Mouse (Mus musculus) lung, adult 2 months (tissue): ENCODE measurements around the gene Abhd12b. TPM values are rescaled to one million over a fixed set of nuclear protein-coding genes. Genes with fewer than 3 reads are reported as not detected.
"Not testable (repeated sequence)": the region's sequence is repeated elsewhere in the genome, so short reads cannot be mapped to it uniquely, and the experiment has no call there.

Experiments
- DNase-seq: peaks from one replicate; pipeline ENCODE4 v3.0.0; 2022
- H3K4me1 ChIP-seq: fragments of 200-500 bp; 2 replicates; pipeline ENCODE4 v1.6.1; 2011; ENCODE audit warnings: low read length; ENCODE audit not compliant: control insufficient read depth, insufficient read depth
- H3K4me3 ChIP-seq: fragments of 200-500 bp; replicated peaks from 2 replicates; pipeline ENCODE3; 2011; ENCODE audit warnings: low read depth, mild to moderate bottlenecking, control low read depth, low read length; ENCODE audit errors: extremely low read depth
- CTCF ChIP-seq: fragments of 200-500 bp; IDR thresholded peaks from 2 replicates; pipeline ENCODE4 v1.5.1; 2011; ENCODE audit warnings: mild to moderate bottlenecking, low read length, control low read depth; ENCODE audit not compliant: insufficient read depth
- POLR2A ChIP-seq: fragments of 200-500 bp; IDR thresholded peaks from 2 replicates; pipeline ENCODE4 v1.6.1; 2011; ENCODE audit warnings: low read depth, mild to moderate bottlenecking, control low read depth, low read length, borderline replicate concordance; ENCODE audit errors: extremely low read depth
- WGBS: fragments of 180-500 bp; shearing (Covaris S2); methylation state at CpG from one replicate; pipeline ENCODE4 v1.1.7; 2018; 5-methylcytosine and 5-hydroxymethylcytosine counted together
- polyA plus RNA-seq: library from polyadenylated mRNA; depleted of rRNA; stranded (reverse); fragments of >200 nt; gene quantifications from 2 replicates; pipeline ENCODE4 v1.2.3, GENCODE M21; 2012

The Abhd12b gene
- polyA plus RNA-seq, 1 experiment, result 0.19 TPM

DNA sequence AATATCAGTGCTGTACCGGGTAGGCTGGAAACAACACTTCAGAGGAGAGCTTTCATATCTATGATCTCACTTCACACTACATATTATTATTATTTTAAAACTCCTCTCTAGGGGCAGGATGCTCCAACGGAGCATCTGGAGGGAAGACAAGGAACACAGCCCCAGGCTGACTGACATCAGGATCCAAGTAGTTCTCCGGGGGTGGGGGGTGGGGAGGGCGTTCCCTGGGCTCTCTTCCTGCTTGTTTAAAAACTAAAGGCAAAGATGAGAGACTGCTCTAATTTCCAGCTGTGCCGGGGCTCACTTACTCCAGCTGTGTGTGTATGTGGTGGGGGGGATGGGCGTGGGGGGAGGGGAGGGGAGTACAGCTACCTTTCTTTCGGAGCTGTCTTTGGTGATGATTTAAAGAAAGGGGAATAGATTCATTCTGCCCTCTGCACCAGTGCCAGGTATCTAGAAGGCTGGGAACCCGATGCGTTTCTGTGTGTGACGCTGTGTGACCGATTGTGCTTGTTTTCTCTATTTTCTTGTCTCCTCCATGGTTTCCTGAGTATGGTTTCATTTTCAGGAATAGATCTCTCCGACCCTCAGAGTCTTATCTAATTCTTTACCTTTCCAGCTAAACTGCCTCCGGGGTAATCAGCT is 5.8 kb upstream of the Abhd12b start:
- DNase-seq, result no peak
- TF ChIP-seq CTCF (no peak), POLR2A (no peak)
- peak overlapping the region; percentile 57 for H3K4me3 ChIP-seq
- peaks cover 24% of the 10 kb centered on the region for H3K4me1 ChIP-seq
- WGBS, result 5% methylated on average over 13 of the region's 13 CpGs

DNA sequence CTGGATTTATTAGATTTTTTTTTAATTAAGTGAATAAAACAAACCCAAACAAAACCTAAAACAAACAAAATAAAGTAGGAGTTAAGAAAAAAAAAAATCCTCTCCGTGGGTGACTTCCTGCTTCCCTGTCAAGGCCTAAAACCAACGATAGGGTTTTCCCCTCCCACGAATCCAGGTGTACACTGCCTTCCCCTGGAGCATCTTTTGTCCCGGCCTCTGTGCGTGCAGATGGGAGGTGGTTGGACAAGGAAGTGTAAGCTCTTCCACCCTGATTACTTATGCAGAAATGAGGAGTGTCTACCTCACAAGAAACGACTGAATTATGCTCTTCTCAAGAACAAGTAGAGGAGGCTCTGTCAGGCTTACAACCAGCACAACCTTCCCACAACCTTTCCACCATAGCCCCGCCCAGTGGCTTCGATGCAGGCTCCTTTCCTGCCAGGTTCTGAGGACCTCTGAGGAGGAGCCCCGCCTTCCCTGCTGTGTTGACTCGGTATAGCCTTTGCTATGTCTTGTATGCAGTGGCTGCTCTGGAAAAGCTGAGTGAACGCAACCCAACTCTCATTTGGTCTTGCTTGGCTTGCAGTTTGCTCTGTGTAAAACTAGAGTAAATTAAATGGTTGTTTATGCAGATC is 5.2 kb upstream of the Abhd12b start:
- WGBS, result 26% methylated on average over 11 of the region's 11 CpGs
- Histone ChIP-seq H3K4me3 (no peak overlapping the region), H3K4me1 (peaks cover 24% of the 10 kb centered on the region)
- DNase-seq, result peak; percentile 29
- TF ChIP-seq CTCF (no peak), POLR2A (no peak)

DNA sequence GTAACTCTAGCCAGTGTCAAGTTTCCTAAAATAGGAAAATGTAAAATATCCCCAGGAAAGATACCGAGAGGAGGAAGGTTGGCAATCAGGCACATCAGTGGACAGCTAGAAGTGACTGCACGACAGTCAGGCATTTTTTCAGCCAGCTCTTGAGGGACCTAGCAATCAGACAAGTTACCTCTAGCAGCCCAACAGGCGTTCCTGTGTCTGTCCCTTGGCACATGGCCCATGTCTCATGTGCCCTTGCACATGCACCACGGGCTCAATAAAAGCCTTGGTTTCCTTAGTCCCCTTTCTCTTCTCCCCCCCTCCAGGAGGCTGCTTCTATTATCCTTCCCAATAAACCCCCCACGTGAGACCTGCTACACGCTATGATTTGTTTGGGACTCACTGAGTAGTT is 2.3 kb downstream of the Abhd12b start:
- DNase-seq, result no peak
- no peak overlapping the region for H3K4me3 ChIP-seq
- TF ChIP-seq POLR2A (no peak), CTCF (no peak)
- no peaks in the 10 kb centered on the region for H3K4me1 ChIP-seq
- WGBS, result 74% methylated on average over 6 of the region's 6 CpGs

DNA sequence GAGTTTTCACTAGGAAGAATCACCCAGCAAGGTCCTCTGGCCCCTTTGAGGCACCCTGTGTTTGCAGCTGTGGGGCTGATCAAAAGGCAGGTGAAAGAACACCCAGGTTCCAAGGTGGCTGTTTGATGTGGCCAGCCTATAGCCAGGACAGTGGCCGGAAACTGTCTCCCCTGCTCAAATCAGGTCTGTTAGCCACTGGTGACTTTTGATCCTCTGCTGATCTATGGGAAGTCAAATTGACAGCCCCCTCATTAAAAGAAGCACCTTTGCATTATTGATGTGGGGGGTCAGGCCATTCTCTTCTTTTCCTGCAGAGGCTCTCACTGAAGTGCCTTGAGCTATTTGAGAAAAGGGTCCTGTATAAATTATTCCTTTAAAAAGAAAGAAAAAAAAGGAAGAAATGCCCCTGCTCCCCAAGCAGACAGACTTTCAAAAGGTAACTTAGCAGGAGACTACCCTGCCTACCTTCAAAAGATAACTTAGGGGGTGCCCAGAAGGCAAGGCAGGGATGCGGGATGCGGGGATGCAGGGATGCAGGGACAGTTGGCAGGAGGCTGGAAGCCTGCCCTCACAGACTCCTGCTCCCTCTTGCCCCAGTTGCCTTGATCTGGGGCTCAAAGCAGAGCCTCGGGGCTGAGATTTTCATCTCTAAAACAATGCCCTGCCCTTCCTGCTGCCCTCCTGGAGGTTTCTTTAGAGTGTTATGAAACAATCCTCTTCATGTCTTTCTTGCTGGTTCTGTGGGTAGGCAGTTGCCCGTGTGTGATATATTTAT is 3.5 kb downstream of the Abhd12b start:
- H3K4me3 ChIP-seq, result no peak overlapping the region
- TF ChIP-seq CTCF (no peak), POLR2A (no peak)
- no peaks in the 10 kb centered on the region for H3K4me1 ChIP-seq
- DNase-seq, result no peak
- WGBS, result 60% methylated on average over 5 of the region's 5 CpGs

DNA sequence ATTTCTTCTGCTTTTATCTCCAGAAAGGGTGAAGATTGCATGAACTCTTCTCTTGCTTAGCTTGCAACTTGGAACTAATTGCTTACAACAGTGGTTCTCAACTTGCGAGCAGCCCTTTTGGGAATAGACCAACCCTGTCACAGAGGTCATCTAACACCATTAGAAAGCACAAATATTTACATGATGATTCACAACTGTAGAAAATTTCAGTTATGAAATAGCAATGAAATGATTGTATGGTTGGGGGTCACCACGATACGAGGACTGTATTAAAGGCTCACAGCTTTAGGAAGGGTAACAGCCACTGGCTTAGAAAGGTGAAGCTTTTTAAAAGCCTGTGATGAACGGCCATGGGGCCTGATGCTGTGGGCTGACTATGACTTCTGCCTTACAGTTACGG is 7.1 kb downstream of the Abhd12b start:
- TF ChIP-seq CTCF (no peak), POLR2A (no peak)
- Histone ChIP-seq H3K4me1 (no peaks in the 10 kb centered on the region), H3K4me3 (no peak overlapping the region)
- no peak for DNase-seq
- WGBS, result 60% methylated on average over 5 of the region's 5 CpGs

DNA sequence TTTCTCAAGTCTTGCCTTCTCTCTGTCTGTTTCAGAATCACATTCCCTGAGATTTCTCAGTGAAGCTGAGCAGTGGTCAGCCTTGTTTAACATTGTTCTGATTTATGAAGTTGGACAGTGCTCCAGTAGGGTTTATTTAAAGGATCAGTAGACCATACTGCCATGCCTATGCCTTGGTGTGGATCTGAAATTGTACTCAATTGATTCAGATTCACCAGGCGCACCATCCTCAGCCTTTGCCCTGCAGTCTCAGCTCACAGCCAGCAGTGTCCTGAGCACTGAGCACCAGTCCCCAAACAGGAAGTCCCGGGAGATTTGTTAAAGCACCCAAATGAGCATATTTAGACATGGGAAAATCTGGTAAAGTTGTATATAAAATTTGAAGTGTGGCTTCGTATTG is 10.8 kb downstream of the Abhd12b start:
- Histone ChIP-seq H3K4me1 (no peaks in the 10 kb centered on the region), H3K4me3 (no peak overlapping the region)
- TF ChIP-seq CTCF (no peak), POLR2A (no peak)
- WGBS, result 65% methylated on average over 3 of the region's 3 CpGs
- no peak for DNase-seq

DNA sequence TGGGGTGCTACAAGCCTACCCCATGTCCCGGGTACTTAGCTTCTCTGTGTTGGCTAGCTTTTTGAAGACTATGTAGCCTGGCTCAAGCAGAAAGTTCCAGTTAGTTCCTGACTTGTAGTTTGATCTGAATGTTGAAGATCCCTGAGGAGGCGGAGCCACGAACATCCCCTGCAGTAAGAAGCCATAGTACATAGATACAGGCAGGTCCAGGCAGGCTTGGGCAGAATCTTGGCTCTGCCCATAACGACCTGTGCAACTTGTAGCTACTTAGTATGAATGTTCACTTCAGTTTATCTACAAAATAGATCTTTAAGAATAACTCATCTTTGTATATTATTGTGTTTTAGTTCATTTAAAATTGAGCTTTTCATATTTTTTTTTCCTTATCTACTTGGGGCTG is 14.0 kb downstream of the Abhd12b start:
- DNase-seq, result no peak
- no peaks in the 10 kb centered on the region for H3K4me1 ChIP-seq
- TF ChIP-seq CTCF, result no peak
- no peak for TF ChIP-seq POLR2A
- 86% methylated on average over 4 of the region's 4 CpGs for WGBS
- no peak overlapping the region for H3K4me3 ChIP-seq

DNA sequence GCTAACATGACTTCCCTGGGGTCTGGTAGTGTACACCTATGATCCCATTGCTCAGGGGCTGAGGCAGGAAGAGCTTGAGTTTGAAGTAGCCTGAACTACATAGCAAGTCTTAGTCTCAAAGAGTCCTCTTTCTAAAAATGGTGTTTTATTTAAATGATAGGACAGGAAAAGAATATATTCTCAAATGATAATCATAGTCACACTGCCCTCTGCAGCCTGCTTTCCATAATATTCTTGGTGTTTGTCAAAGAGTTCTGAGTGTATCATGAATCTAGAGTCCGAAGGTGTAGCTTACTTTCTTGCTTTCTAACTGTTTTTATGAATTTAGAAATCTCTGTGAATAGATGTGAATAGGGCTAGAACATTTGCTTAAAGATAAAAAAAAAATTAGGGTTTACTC is 16.0 kb downstream of the Abhd12b start:
- Histone ChIP-seq H3K4me1 (no peaks in the 10 kb centered on the region), H3K4me3 (no peak overlapping the region)
- DNase-seq, result no peak
- TF ChIP-seq CTCF, result 0 out of 2 replicates have a peak, but pooled peaks have one; percentile 4
- no peak for TF ChIP-seq POLR2A
- 90% methylated on average over 1 of the region's 1 CpGs for WGBS

DNA sequence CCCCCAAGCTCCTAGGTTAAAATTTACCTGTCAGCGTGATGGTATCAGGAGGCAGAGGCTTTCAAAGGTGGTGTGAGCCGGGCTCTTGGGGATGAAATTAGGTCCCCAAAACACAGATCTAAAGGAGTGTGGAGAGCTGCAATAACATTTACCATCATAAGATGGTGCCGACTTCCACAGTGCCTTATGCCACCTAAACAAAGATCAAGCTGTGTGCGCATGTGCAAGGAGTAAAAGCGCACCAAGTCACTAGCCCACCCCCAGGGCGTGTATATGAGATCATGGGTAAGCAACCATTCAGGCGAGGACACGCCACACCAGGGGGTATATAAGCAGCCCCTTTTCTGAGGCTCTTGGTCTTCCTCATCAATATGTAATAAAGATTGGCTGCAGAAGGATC is 29.6 kb downstream of the Abhd12b start:
- not testable (repeated sequence) for H3K4me1 ChIP-seq, DNase-seq, H3K4me3 ChIP-seq
- WGBS, result 96% methylated on average over 8 of the region's 8 CpGs
